Mouse (Mus musculus): ENCODE results near the gene Krt6a. TPM values are rescaled to one million over a fixed set of nuclear protein-coding genes. Genes with fewer than 3 reads are reported as not detected.

Krt6a gene
- polyA plus RNA-seq (2015; fragmentation: Nextera tagmentation; extraction: Ambion mirVana) = 29.7 and 31.8 TPM in 2 replicates

DNA sequence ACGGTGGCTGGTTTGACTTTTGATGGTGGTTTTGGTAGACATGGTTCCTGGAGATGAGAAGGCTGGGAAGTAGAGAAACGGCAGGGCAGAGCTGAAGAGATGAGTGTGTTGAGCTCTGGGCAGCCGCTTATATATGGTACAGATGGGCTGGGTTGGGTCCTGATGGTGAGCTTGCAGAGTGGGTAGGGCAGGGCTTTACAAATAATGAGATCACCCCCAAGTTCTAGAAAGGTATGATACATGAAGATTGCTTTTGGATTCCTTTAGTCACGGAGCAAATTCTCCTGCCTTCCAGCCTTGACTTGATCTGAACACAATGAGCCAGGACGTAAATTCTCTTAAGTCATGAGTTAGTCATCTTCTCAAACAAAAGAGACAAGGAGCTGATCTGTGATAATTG is at the start of gene Krt6a:
Krt6a (minus strand) TSS at position 101 of the 400 bp plus-strand sequence.
- Histone ChIP-seq H3K4me3 (no peak within 1 kb of the TSS), H3K9ac (no peak within 1 kb of the TSS), H3K4me2 (no peak within 1 kb of the TSS), H3K9me3 (no peaks in the 10 kb centered on the region), H3K27ac (no peak within 1 kb of the TSS), H3K4me1 (peaks cover 4% of the 10 kb centered on the region; the same call in 1 of the 2 replicates), H3K27me3 (no peaks in the 10 kb centered on the region; the same call in 1 of the 2 replicates), H3K36me3 (no peaks in the 10 kb centered on the region)
- no peak for ATAC-seq (ENCODE audit: insufficient number of reproducible peaks, insufficient read depth, low FRiP score, low TSS enrichment, low read depth)
- 77% methylated on average over 5 of the region's 5 CpGs for WGBS

DNA sequence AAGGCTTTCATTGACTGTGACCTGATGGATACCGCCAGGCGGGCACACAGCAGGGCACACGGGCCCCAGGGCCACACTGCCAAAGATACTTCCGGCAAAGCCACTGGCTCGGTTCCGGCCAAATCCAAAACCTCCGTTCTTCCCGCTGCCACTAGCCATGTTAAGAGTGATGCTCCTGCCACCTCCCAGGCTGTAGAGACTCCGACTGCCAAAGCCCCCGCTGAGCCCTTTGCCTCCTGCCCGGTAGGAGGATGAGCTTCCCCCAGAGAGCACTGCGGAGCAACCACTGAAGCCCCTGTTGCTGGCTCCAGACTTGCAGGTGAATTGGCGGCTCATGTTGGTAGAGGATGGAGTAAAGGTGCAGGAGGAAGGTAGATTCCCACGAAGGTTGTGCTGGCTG is 48.6 kb upstream of the Krt6a start, which contains the start of gene Krt71:
Krt71 (minus strand) TSS at position 399 of the 400 bp plus-strand sequence.
- H3K27me3 ChIP-seq = peaks cover 5% of the 10 kb centered on the region
- no peak within 1 kb of the TSS for H3K9ac ChIP-seq
- 53% methylated on average over 14 of the region's 14 CpGs for WGBS
- no peak within 1 kb of the TSS for H3K4me2 ChIP-seq
- no peak within 1 kb of the TSS for H3K4me3 ChIP-seq
- no peaks in the 10 kb centered on the region for H3K36me3 ChIP-seq
- no peaks in the 10 kb centered on the region for H3K4me1 ChIP-seq
- no peak within 1 kb of the TSS for H3K27ac ChIP-seq
- ATAC-seq (ENCODE audit: insufficient number of reproducible peaks, insufficient read depth, low FRiP score, low TSS enrichment, low read depth) = no peak
- no peaks in the 10 kb centered on the region for H3K9me3 ChIP-seq

GRCm38 (mm10) chr15:101737786-101738185 is 43.7 kb upstream of the Krt6a start:
- 77% methylated on average over 7 of the region's 7 CpGs for WGBS
- no peak for ATAC-seq (ENCODE audit: insufficient number of reproducible peaks, insufficient read depth, low FRiP score, low TSS enrichment, low read depth)
- H3K36me3 ChIP-seq = no peaks in the 10 kb centered on the region
- peaks cover 4% of the 10 kb centered on the region for H3K27me3 ChIP-seq
- no peak overlapping the region for H3K9ac ChIP-seq
- H3K4me1 ChIP-seq = 0 out of 2 replicates have a peak, but pooled peaks cover 6% of the 10 kb centered on the region
- H3K27ac ChIP-seq = no peak overlapping the region
- no peak overlapping the region for H3K4me3 ChIP-seq
- H3K9me3 ChIP-seq = no peaks in the 10 kb centered on the region
- H3K4me2 ChIP-seq = no peak overlapping the region

DNA sequence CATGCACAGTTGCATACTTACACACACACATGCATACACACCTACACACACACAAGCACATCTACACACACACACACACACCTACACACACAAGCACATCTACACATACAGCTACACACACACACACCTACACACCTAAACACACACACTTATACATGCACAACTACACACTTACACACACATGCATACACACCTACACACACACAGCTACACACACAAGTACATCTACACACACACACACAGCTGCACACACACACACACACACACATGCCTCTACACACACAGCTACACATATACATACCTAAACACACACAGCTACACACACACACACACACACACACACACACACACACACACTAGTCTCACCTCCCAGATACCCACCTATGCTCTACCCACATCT is 36.5 kb upstream of the Krt6a start:
- Histone ChIP-seq H3K4me2 (no peak overlapping the region), H3K27me3 (peaks cover 3% of the 10 kb centered on the region; the same call in 1 of the 2 replicates), H3K9ac (no peak overlapping the region), H3K36me3 (no peaks in the 10 kb centered on the region), H3K4me3 (no peak overlapping the region), H3K27ac (no peak overlapping the region), H3K4me1 (0 out of 2 replicates have a peak, but pooled peaks cover 6% of the 10 kb centered on the region), H3K9me3 (no peaks in the 10 kb centered on the region)
- ATAC-seq (ENCODE audit: insufficient number of reproducible peaks, insufficient read depth, low FRiP score, low TSS enrichment, low read depth) = no peak

DNA sequence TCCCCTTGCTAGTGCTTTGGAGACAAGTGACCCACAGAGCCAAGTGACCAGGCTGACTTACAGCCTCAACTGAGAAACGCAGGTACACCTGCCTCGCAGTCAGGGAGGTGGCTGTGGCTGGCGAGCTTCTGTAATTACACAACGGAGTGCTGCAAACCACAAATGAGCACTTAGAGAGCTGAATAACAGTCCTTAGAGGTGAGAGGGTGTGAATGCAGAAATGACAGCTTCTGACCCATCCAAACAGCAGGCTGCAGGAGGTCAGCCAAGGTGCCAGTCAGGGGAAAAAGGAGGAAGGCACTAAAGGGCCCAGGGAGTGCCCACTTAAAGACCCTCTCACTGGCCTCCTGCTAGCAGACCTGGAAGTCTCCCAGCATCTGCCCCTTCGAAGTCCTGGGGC is 30.6 kb upstream of the Krt6a start:
- 70% methylated on average over 5 of the region's 5 CpGs for WGBS
- no peaks in the 10 kb centered on the region for H3K36me3 ChIP-seq

GRCm38 (mm10) chr15:101715831-101716230 is 21.7 kb upstream of the Krt6a start:
- Histone ChIP-seq H3K4me1 (peaks cover 12% of the 10 kb centered on the region; the same call in 1 of the 2 replicates), H3K9ac (no peak overlapping the region), H3K4me3 (no peak overlapping the region), H3K9me3 (no peaks in the 10 kb centered on the region), H3K4me2 (no peak overlapping the region), H3K27me3 (no peaks in the 10 kb centered on the region), H3K27ac (peak overlapping the region; percentile 5; the same call in 1 of the 2 replicates), H3K36me3 (no peaks in the 10 kb centered on the region)
- no peak for ATAC-seq (ENCODE audit: insufficient number of reproducible peaks, insufficient read depth, low FRiP score, low TSS enrichment, low read depth)
- WGBS = 54% methylated on average over 3 of the region's 3 CpGs

More for the DNA sequence above, 30.6 kb upstream of the Krt6a start:
- Histone ChIP-seq H3K9me3 (no peaks in the 10 kb centered on the region), H3K27me3 (peaks cover 3% of the 10 kb centered on the region; the same call in 1 of the 2 replicates), H3K9ac (no peak overlapping the region), H3K27ac (no peak overlapping the region), H3K4me3 (no peak overlapping the region), H3K4me2 (no peak overlapping the region), H3K4me1 (no peaks in the 10 kb centered on the region)
- no peak for ATAC-seq (ENCODE audit: insufficient number of reproducible peaks, insufficient read depth, low FRiP score, low TSS enrichment, low read depth)

DNA sequence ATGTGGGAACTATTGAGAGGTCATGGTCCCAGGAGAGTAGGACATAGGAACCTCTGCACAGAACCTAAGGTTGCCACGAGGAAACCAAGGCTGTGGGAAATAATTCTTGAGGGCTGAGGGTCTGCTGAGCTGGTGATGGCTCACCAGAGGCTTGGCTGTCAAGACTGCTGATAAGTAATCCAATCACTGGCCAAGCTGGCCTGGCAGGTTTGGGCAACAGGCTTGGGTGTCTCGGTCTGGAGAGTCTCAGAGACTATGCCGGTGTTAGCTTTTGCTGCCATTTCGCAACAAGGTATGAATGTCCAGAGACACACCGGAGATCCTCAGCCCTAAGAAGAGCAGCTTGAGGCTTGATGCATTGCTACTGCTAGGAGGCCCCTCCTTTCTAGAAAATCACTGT is 20.2 kb upstream of the Krt6a start:
- Histone ChIP-seq H3K4me2 (no peak overlapping the region), H3K36me3 (no peaks in the 10 kb centered on the region), H3K27me3 (no peaks in the 10 kb centered on the region), H3K4me1 (peaks cover 12% of the 10 kb centered on the region; the same call in 1 of the 2 replicates), H3K9ac (no peak overlapping the region), H3K27ac (peak overlapping the region; percentile 23), H3K4me3 (no peak overlapping the region), H3K9me3 (no peaks in the 10 kb centered on the region)
- ATAC-seq (ENCODE audit: insufficient number of reproducible peaks, insufficient read depth, low FRiP score, low TSS enrichment, low read depth) = no peak
- WGBS = 78% methylated on average over 5 of the region's 5 CpGs

DNA sequence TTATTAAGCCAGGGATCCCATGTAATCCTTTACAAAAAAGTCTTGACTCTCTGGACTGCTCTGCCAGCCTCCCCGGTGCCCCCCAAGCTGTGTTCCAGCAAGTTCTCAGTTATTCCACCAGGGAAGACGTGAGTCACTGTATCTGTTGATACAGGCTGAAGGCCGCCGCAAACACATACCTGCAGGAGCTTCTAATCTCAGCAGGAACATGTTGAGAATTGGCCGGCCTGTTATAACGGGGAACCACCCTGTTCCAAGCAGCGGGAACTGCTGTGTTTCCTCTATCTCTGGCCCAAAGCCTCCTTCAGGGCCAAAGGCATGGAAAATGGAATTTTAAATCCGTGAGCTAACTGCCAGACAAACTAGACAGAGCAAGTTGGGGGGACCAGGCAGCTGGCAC is 19.6 kb upstream of the Krt6a start:
- no peaks in the 10 kb centered on the region for H3K36me3 ChIP-seq
- no peaks in the 10 kb centered on the region for H3K9me3 ChIP-seq
- peaks cover 12% of the 10 kb centered on the region; the same call in 1 of the 2 replicates for H3K4me1 ChIP-seq
- peak overlapping the region; percentile 23 for H3K27ac ChIP-seq
- H3K4me2 ChIP-seq = no peak overlapping the region
- no peak overlapping the region for H3K9ac ChIP-seq
- no peak overlapping the region for H3K4me3 ChIP-seq
- WGBS = 62% methylated on average over 8 of the region's 8 CpGs
- H3K27me3 ChIP-seq = no peaks in the 10 kb centered on the region
- no peak for ATAC-seq (ENCODE audit: insufficient number of reproducible peaks, insufficient read depth, low FRiP score, low TSS enrichment, low read depth)

DNA sequence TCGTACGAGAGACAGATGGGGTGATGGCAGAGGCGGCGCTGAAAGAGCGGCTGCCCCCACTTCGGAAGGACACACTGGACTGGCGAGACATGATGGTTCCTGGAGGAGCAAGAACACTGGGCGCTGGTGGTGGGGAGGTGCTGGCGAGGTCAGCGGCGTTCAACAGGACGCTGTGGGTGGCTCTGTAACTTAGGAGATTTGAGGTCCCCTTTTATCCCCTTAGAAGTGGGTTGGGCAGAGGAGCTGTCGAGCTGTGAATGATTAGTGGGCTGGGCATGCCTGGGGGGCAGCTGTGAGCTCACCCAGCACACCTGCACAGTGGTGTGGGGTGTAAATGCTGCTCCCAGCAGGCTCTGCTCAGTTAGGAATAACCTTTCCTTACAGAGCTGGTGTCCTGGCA is 18.6 kb upstream of the Krt6a start, which contains the start of gene Krt5:
Krt5 (minus strand) TSS at position 179 of the 400 bp plus-strand sequence.
- Histone ChIP-seq H3K27me3 (no peaks in the 10 kb centered on the region), H3K9ac (peak within 1 kb of the TSS; percentile 59), H3K9me3 (no peaks in the 10 kb centered on the region), H3K36me3 (no peaks in the 10 kb centered on the region), H3K4me3 (peak within 1 kb of the TSS; percentile 36), H3K4me2 (peak within 1 kb of the TSS; percentile 39), H3K27ac (peak within 1 kb of the TSS; percentile 68), H3K4me1 (peaks cover 12% of the 10 kb centered on the region; the same call in 1 of the 2 replicates)
- ATAC-seq (ENCODE audit: insufficient number of reproducible peaks, insufficient read depth, low FRiP score, low TSS enrichment, low read depth) = no peak
- 60% methylated on average over 13 of the region's 13 CpGs for WGBS

- Histone ChIP-seq H3K4me1 (peaks cover 5% of the 10 kb centered on the region; the same call in 1 of the 2 replicates), H3K4me2 (0 out of 2 replicates have a peak overlapping the region, but pooled peaks have one; percentile 14), H3K4me3 (no peak overlapping the region), H3K27me3 (no peaks in the 10 kb centered on the region), H3K36me3 (no peaks in the 10 kb centered on the region), H3K27ac (no peak overlapping the region), H3K9me3 (no peaks in the 10 kb centered on the region), H3K9ac (no peak overlapping the region)
- ATAC-seq (ENCODE audit: insufficient number of reproducible peaks, insufficient read depth, low FRiP score, low TSS enrichment, low read depth) = no peak
- WGBS = 67% methylated on average over 11 of the region's 11 CpGs
These were observed 14.6 kb upstream of the Krt6a start for GRCm38 (mm10) chr15:101708683-101709082.

DNA sequence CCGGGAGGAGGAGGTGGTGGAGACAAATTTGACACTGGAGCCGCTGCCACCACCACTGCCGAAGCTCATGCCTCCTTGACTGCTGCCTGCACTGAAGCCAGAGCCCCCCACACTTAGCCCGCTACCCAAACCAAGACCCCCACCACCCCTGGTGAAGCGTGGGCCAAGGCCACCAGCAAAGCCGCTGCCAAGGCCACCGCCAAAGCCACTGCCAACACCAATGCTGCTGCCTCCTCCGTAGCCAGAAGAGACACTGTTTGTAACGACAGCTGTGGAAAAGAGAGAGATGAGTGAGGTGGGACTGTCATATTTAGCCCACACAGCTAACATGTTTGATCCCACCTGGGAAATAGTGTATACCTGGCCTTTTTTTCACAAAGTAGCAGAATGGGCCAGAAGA is 13.3 kb upstream of the Krt6a start:
- Histone ChIP-seq H3K36me3 (no peaks in the 10 kb centered on the region), H3K4me1 (peaks cover 5% of the 10 kb centered on the region; the same call in 1 of the 2 replicates), H3K4me3 (no peak overlapping the region), H3K27me3 (no peaks in the 10 kb centered on the region), H3K9me3 (no peaks in the 10 kb centered on the region), H3K4me2 (no peak overlapping the region), H3K27ac (no peak overlapping the region), H3K9ac (no peak overlapping the region)
- 92% methylated on average over 9 of the region's 9 CpGs for WGBS
- no peak for ATAC-seq (ENCODE audit: insufficient number of reproducible peaks, insufficient read depth, low FRiP score, low TSS enrichment, low read depth)

DNA sequence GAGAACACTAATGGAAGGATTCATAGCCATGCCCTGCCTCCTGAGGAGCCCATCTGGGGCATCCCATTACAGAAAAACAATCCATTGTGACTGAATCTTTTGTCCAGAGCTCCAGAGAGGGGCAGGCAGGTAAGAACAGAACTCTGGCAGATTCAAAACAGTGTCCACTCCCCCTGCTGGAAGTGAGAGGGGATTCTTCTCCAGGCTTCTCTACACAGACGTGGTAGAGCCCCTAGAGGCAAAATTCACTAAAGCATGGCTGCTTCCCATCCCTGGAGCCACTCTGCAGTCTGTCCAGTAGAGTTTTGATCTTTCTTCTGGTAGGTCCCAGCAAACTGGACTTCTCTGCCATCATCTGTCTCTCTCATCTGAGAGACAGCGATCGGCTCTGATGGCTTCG is 10.0 kb upstream of the Krt6a start:
- Histone ChIP-seq H3K4me1 (no peaks in the 10 kb centered on the region), H3K9me3 (no peaks in the 10 kb centered on the region), H3K27ac (no peak overlapping the region), H3K27me3 (no peaks in the 10 kb centered on the region), H3K4me2 (no peak overlapping the region), H3K36me3 (no peaks in the 10 kb centered on the region), H3K4me3 (no peak overlapping the region), H3K9ac (no peak overlapping the region)
- WGBS = 72% methylated on average over 4 of the region's 4 CpGs
- ATAC-seq (ENCODE audit: insufficient number of reproducible peaks, insufficient read depth, low FRiP score, low TSS enrichment, low read depth) = no peak

Data from embryonic facial prominence, embryonic 13.5 days (tissue).